ENCODE assay signal across 9 mouse cellular contexts in the genomic region with DNA sequence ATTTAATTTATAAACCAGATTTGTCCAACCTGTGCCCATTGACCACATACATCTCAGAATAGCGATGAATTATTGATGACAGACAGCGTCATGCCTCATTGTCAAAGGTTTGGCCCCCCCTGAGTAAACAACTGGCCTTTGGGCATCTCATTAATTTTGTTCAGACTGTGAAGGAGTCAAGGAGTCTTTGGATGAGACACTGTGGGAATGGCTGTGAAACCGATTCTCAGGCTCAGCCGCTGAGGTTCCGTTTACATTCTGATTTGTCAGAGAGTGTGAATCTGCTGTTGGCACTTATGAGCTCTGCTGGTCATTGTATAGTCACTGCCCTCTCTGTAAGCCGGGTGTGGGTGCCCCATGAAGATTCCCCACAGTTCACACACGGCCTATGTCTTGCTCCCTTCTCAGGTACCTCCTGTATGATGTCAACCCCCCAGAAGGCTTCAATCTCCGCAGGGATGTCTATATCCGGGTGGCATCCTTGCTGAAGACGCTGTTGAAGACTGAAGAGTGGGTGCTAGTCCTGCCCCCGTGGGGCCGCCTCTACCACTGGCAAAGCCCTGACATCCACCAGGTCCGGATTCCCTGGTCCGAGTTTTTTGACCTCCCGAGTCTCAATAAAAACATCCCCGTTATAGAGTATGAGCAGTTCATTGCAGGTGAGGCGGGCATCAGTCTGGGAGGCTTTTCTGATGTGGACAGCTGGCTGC. TPM values are rescaled to one million over a fixed set of nuclear protein-coding genes. Genes with fewer than 3 reads are reported as not detected.
DNase-seq lines count a peak whose midpoint lies in the region; ATAC-seq and TF ChIP-seq lines count a peak whose summit lies in the region.
"Had no signal": no experiment of that assay in that cellular context is flagged by ENCODE, and none has a peak within 500 bp of the region (broad histone marks: within the 10 kb centered on the region; RNA-seq: fewer than 3 reads in every experiment).

No protein-coding gene starts in this region.

- no peak for ATAC-seq in granulocyte monocyte progenitor cell, adult 5-6 weeks (replicated peaks; ENCODE audit: poor library complexity, severe bottlenecking)

- H3K4me3 ChIP-seq in heart, embryonic 10.5 days, result peak overlapping the region; percentile 83
- H3K4me3 ChIP-seq in bone marrow macrophage, adult 2 months (ENCODE audit: insufficient read depth, low read length), result peak overlapping the region; percentile 99
- peak overlapping the region; percentile 92 for H3K4me3 ChIP-seq in hindbrain, embryonic 10.5 days
- peak overlapping the region; percentile 78 for H3K4me3 ChIP-seq in macrophage (ENCODE audit: inconsistent target)

- H3K9me3 ChIP-seq in heart, embryonic 10.5 days, result no peaks in the 10 kb centered on the region
- no peaks in the 10 kb centered on the region for H3K9me3 ChIP-seq in hindbrain, embryonic 10.5 days

- 85% methylated on average over 17 of the region's 17 CpGs for WGBS in heart, embryonic 10.5 days
- WGBS in hindbrain, embryonic 10.5 days, result 88% methylated on average over 17 of the region's 17 CpGs
- WGBS in macrophage (ENCODE audit: missing documents), result 94% methylated on average over 17 of the region's 17 CpGs

- H3K27ac ChIP-seq in heart, embryonic 10.5 days, result no peak overlapping the region
- H3K27ac ChIP-seq in bone marrow macrophage, adult 2 months (ENCODE audit: insufficient read depth, low read depth, low read length), result no peak overlapping the region
- no peak overlapping the region for H3K27ac ChIP-seq in hindbrain, embryonic 10.5 days
- H3K27ac ChIP-seq in macrophage, result peak overlapping the region; percentile 54; the same call in 1 of the 2 replicates

- peaks cover 22% of the 10 kb centered on the region for H3K4me1 ChIP-seq in heart, embryonic 10.5 days
- peaks cover 10% of the 10 kb centered on the region for H3K4me1 ChIP-seq in bone marrow macrophage, adult 2 months (ENCODE audit: control insufficient read depth, insufficient read depth, low read length)
- H3K4me1 ChIP-seq in hindbrain, embryonic 10.5 days (replicated peaks), result peaks cover 24% of the 10 kb centered on the region

- H3K36me3 ChIP-seq in heart, embryonic 10.5 days, result peaks cover 51% of the 10 kb centered on the region
- peaks cover 50% of the 10 kb centered on the region for H3K36me3 ChIP-seq in hindbrain, embryonic 10.5 days
- H3K36me3 ChIP-seq in macrophage (ENCODE audit: inconsistent target), result peaks cover 40% of the 10 kb centered on the region

- peaks cover 34% of the 10 kb centered on the region for H3K79me2 ChIP-seq in macrophage (ENCODE audit: inconsistent target)

- no peak for TF ChIP-seq POLR2A in bone marrow macrophage, adult 2 months (IDR thresholded peaks at IDR 0.05; ENCODE audit: borderline replicate concordance, low read depth, low read length)

- no peak for TF ChIP-seq CTCF in bone marrow macrophage, adult 2 months (IDR thresholded peaks at IDR 0.05; ENCODE audit: low read depth, low read length)

- 0 out of 2 replicates have a peak, but pooled peaks cover 9% of the 10 kb centered on the region for H3K27me3 ChIP-seq in heart, embryonic 10.5 days (ENCODE audit: insufficient read depth, poor library complexity, severe bottlenecking)
- no peaks in the 10 kb centered on the region; the same call in 1 of the 2 replicates for H3K27me3 ChIP-seq in hindbrain, embryonic 10.5 days (ENCODE audit: insufficient read depth, poor library complexity, severe bottlenecking)

- DNase-seq in heart, embryonic 10.5 days (ENCODE audit: low spot score), result no peak
- DNase-seq in heart, adult 9 months (ENCODE audit: low spot score in 2 of 2), result no peak
- DNase-seq in hindbrain, embryonic 10.5 days (ENCODE audit: low spot score), result no peak
- DNase-seq in lung, postnatal 25 days (ENCODE audit: low spot score), result no peak
- DNase-seq in right cerebral cortex, postnatal 4 days, result no peak
- DNase-seq: kidney, postnatal 10 days had no signal

RNA-seq across cellular contexts. Expression of gene Pofut2, which starts 1.3 kb away (rescaled TPM):
- polyA plus RNA-seq in heart, embryonic 10.5 days (2016; fragmentation: Nextera tagmentation; extraction: Ambion mirVana), result 119 and 137 TPM in 2 replicates
- 43.9 and 44.5 TPM in 2 replicates for polyA plus RNA-seq in bone marrow macrophage, adult 2 months (2012; ENCODE audit: insufficient read depth, insufficient read length, missing spikeins)
- polyA plus RNA-seq in hindbrain, embryonic 10.5 days (2016; fragmentation: Nextera tagmentation; extraction: Ambion mirVana), result 77.0 and 86.6 TPM in 2 replicates
- 100 to 1,000 TPM in 9 of 26 experiments, 10 to 100 TPM in 17; 27.2 to 323 (median 74.2) TPM for total RNA-seq in macrophage (2018; cell fraction: chromatin; rRNA removed)
- total RNA-seq in macrophage (2018; cell fraction: cytosol; rRNA removed), result 10 to 100 TPM; 30.4 to 85.8 (median 50.3) TPM
- 100 to 1,000 TPM in 5 of 26 experiments, 10 to 100 TPM in 21; 37.1 to 164 (median 63.5) TPM for total RNA-seq in macrophage (2018; cell fraction: nucleus; rRNA removed)
- 44.9 to 65.4 TPM (median 49.4 TPM) in 3 replicates for polyA plus RNA-seq in macrophage (2018)
- total RNA-seq in granulocyte monocyte progenitor cell, adult 5-6 weeks (2014; fragmentation: Nextera tagmentation), result 15.4 and 30.7 TPM in 2 replicates
- 8.7 and 13.1 TPM in 2 replicates for total RNA-seq in granulocyte monocyte progenitor cell, adult 5-6 weeks (2017)
